Mouse (Mus musculus) liver, embryonic 14.5 days (tissue): ENCODE measurements around the gene P2ry2. TPM values are rescaled to one million over a fixed set of nuclear protein-coding genes. Genes with fewer than 3 reads are reported as not detected.

Source experiments
- ATAC-seq: fragments of 200-750 bp; cut with Nextera tagmentation; 2 replicates; pipeline ENCODE4 v1.8.0; 2017; ENCODE audit warnings: moderate number of reproducible peaks, mild to moderate bottlenecking, moderate library complexity; ENCODE audit not compliant: insufficient read depth
- DNase-seq, 3 experiments: peaks; one replicate each; pipeline ENCODE4 v3.0.0-alpha.2; 2012 to 2013; ENCODE audit warnings: low read depth in 3 of 3, low spot score in 3 of 3
- H3K27ac ChIP-seq: fragments of 300-500 bp; sonication (generic); 2 replicates; pipeline ENCODE4 v1.5.1; 2014; ENCODE audit warnings: moderate library complexity, mild to moderate bottlenecking, control low read depth, inconsistent platforms
- H3K27me3 ChIP-seq: fragments of 300-500 bp; sonication (generic); 2 replicates; pipeline ENCODE4 v1.6.1; 2014; ENCODE audit warnings: mild to moderate bottlenecking, low read length, moderate library complexity; ENCODE audit not compliant: control insufficient read depth, insufficient read depth
- H3K36me3 ChIP-seq: fragments of 300-500 bp; sonication (generic); replicated peaks from 2 replicates; pipeline ENCODE4 v1.6.1; 2014; ENCODE audit warnings: low read depth; ENCODE audit not compliant: control insufficient read depth, insufficient read depth
- H3K4me1 ChIP-seq, 2 experiments: fragments of 200-500 bp in 1 of 2; fragments of 300-500 bp in 1 of 2; sonication (generic) in 1 of 2; replicated peaks; 2 replicates each; pipeline ENCODE4 v1.6.1; 2012 to 2014; ENCODE audit warnings: antibody characterized with exemption in 1 of 2, inconsistent platforms in 1 of 2, low read length in 1 of 2; ENCODE audit not compliant: control insufficient read depth in 2 of 2, insufficient read depth in 2 of 2
- H3K4me2 ChIP-seq: fragments of 300-500 bp; sonication (generic); 2 replicates; pipeline ENCODE4 v1.6.1; 2014; ENCODE audit warnings: low read depth, mild to moderate bottlenecking, control low read depth, moderate library complexity
- H3K4me3 ChIP-seq, 2 experiments: fragments of 200-500 bp in 1 of 2; fragments of 300-500 bp in 1 of 2; sonication (generic) in 1 of 2; 2 replicates each; pipeline ENCODE4 v1.5.1; 2012 to 2014; ENCODE audit warnings: low read depth in 2 of 2, low read length in 2 of 2, mild to moderate bottlenecking in 2 of 2, control low read depth in 1 of 2, inconsistent platforms in 1 of 2, moderate library complexity in 1 of 2; ENCODE audit not compliant: insufficient read depth in 1 of 2
- H3K9ac ChIP-seq: fragments of 300-500 bp; sonication (generic); replicated peaks from 2 replicates; pipeline ENCODE4 v1.6.1; 2014; ENCODE audit warnings: mild to moderate bottlenecking, control low read depth, moderate library complexity
- H3K9me3 ChIP-seq: fragments of 300-500 bp; sonication (generic); 2 replicates; pipeline ENCODE4 v1.6.1; 2016; ENCODE audit warnings: low read length, mixed read lengths; ENCODE audit not compliant: control insufficient read depth
- CTCF ChIP-seq: IDR thresholded peaks from 2 replicates; pipeline ENCODE4 v1.5.1; 2016; ENCODE audit warnings: antibody characterized with exemption, low read depth, control low read depth
- EP300 ChIP-seq: IDR thresholded peaks from 2 replicates; pipeline ENCODE4 v1.6.1; 2016; ENCODE audit warnings: antibody characterized with exemption, low read depth
- WGBS: fragments of 180-500 bp; shearing (Covaris S2); extraction: QIAGEN DNeasy Blood & Tissue Kit; methylation state at CpG from one replicate; pipeline ENCODE4 v1.1.7; 2014; ENCODE audit not compliant: insufficient replicate concordance; 5-methylcytosine and 5-hydroxymethylcytosine counted together
- polyA plus RNA-seq, 2 experiments: library from polyadenylated mRNA; depleted of rRNA in 1 of 2; stranded (reverse) in 1 of 2; unstranded in 1 of 2; fragments of >200 nt; fragmentation: Nextera tagmentation in 1 of 2; extraction: Ambion mirVana in 1 of 2; gene quantifications; 2 replicates each; pipeline versions ENCODE4 v1.2.1 to v1.2.3; 2012 to 2014

The P2ry2 gene
- polyA plus RNA-seq, 2 experiments = 0.47 to 0.67 TPM

- no peaks in the 10 kb centered on the region for H3K9me3 ChIP-seq
- 29% methylated on average over 2 of the region's 2 CpGs for WGBS
- H3K4me3 ChIP-seq = no peak overlapping the region
- no peaks in the 10 kb centered on the region for H3K27me3 ChIP-seq
- no peak overlapping the region for H3K27ac ChIP-seq
- H3K9ac ChIP-seq = no peak overlapping the region
- TF ChIP-seq EP300 = no peak
- ATAC-seq (no peak), DNase-seq (no peak)
- H3K4me2 ChIP-seq = no peak overlapping the region
- H3K4me1 ChIP-seq = peaks cover 8 to 16% of the 10 kb centered on the region in 2 experiments; a peak in 3 of 4 replicates
- H3K36me3 ChIP-seq = no peaks in the 10 kb centered on the region
Measured at GRCm38 (mm10) chr7:101041544-101041943, 28.9 kb upstream of the P2ry2 start.

GRCm38 (mm10) chr7:101033371-101033770, 20.7 kb upstream of the P2ry2 start:
- no peak for DNase-seq
- Histone ChIP-seq H3K9ac (no peak overlapping the region), H3K4me2 (no peak overlapping the region), H3K27me3 (no peaks in the 10 kb centered on the region), H3K9me3 (no peaks in the 10 kb centered on the region), H3K27ac (no peak overlapping the region), H3K36me3 (no peaks in the 10 kb centered on the region), H3K4me1 (peaks cover 2 to 14% of the 10 kb centered on the region in 2 experiments; a peak in 3 of 4 replicates), H3K4me3 (no peak overlapping the region)
- no peak for ATAC-seq
- no peak for TF ChIP-seq EP300
- no peak for TF ChIP-seq CTCF
- 19% methylated on average over 2 of the region's 2 CpGs for WGBS

- H3K27ac ChIP-seq = no peak overlapping the region
Measured at GRCm38 (mm10) chr7:101031234-101031633, 18.6 kb upstream of the P2ry2 start.

GRCm38 (mm10) chr7:101030756-101031155, 18.1 kb upstream of the P2ry2 start:
- H3K4me1 ChIP-seq = peaks cover 2 to 22% of the 10 kb centered on the region in 2 experiments; a peak in 3 of 4 replicates
- no peak overlapping the region for H3K4me3 ChIP-seq
- no peak overlapping the region for H3K9ac ChIP-seq
- no peaks in the 10 kb centered on the region for H3K9me3 ChIP-seq
- no peaks in the 10 kb centered on the region for H3K27me3 ChIP-seq
- H3K27ac ChIP-seq = no peak overlapping the region
- TF ChIP-seq EP300 (no peak), CTCF (no peak)
- H3K4me2 ChIP-seq = no peak overlapping the region
- H3K36me3 ChIP-seq = no peaks in the 10 kb centered on the region
- no peak for DNase-seq
- no peak for ATAC-seq

More at GRCm38 (mm10) chr7:101031234-101031633, 18.6 kb upstream of the P2ry2 start:
- Histone ChIP-seq H3K9ac (no peak overlapping the region), H3K36me3 (no peaks in the 10 kb centered on the region), H3K4me1 (peaks cover 2 to 22% of the 10 kb centered on the region in 2 experiments; a peak in 3 of 4 replicates), H3K9me3 (no peaks in the 10 kb centered on the region), H3K4me2 (no peak overlapping the region), H3K4me3 (no peak overlapping the region), H3K27me3 (no peaks in the 10 kb centered on the region)
- no peak for TF ChIP-seq EP300
- no peak for TF ChIP-seq CTCF
- ATAC-seq (no peak), DNase-seq (no peak)
- WGBS = 63% methylated on average over 8 of the region's 8 CpGs

- peak in 1 of 3 experiments; percentile 13 for DNase-seq
- no peak overlapping the region for H3K4me2 ChIP-seq
- H3K27ac ChIP-seq = no peak overlapping the region
- peaks cover 2 to 22% of the 10 kb centered on the region in 2 experiments; a peak in 3 of 4 replicates for H3K4me1 ChIP-seq
- no peak overlapping the region for H3K4me3 ChIP-seq
- no peaks in the 10 kb centered on the region for H3K27me3 ChIP-seq
- no peaks in the 10 kb centered on the region for H3K9me3 ChIP-seq
- TF ChIP-seq CTCF (no peak), EP300 (no peak)
- H3K36me3 ChIP-seq = no peaks in the 10 kb centered on the region
- no peak for ATAC-seq
- WGBS = 6% methylated on average over 6 of the region's 6 CpGs
- no peak overlapping the region for H3K9ac ChIP-seq
Measured at GRCm38 (mm10) chr7:101029446-101029845, 16.8 kb upstream of the P2ry2 start.
